Mouse (Mus musculus) kidney, embryonic 16.5 days (tissue): Measurements from ENCODE around the gene Lgr4. TPM values are rescaled to one million over a fixed set of nuclear protein-coding genes. Genes with fewer than 3 reads are reported as not detected.

Experiments used
- ATAC-seq: fragments of 200-750 bp; cut with Nextera tagmentation; 2 replicates; pipeline ENCODE4 v1.8.0; 2017; ENCODE audit warnings: moderate TSS enrichment; ENCODE audit not compliant: low FRiP score, low TSS enrichment
- H3K27ac ChIP-seq: fragments of 300-500 bp; sonication (generic); 2 replicates; pipeline ENCODE4 v1.5.1; 2014; ENCODE audit warnings: low read length
- H3K27me3 ChIP-seq: fragments of 300-500 bp; sonication (generic); 2 replicates; pipeline ENCODE4 v1.6.1; 2014; ENCODE audit warnings: low read length, control low read depth, mixed read lengths; ENCODE audit not compliant: insufficient read depth
- H3K36me3 ChIP-seq: fragments of 300-500 bp; sonication (generic); 2 replicates; pipeline ENCODE4 v1.6.1; 2014; ENCODE audit warnings: low read length, control low read depth, mixed read lengths; ENCODE audit not compliant: insufficient read depth
- H3K4me1 ChIP-seq: fragments of 300-500 bp; sonication (generic); 2 replicates; pipeline ENCODE4 v1.6.1; 2014; ENCODE audit warnings: low read length, control low read depth, mixed read lengths; ENCODE audit not compliant: insufficient read depth
- H3K4me2 ChIP-seq: fragments of 300-500 bp; sonication (generic); replicated peaks from 2 replicates; pipeline ENCODE4 v1.6.1; 2014; ENCODE audit warnings: low read depth, low read length
- H3K4me3 ChIP-seq: fragments of 300-500 bp; sonication (generic); 2 replicates; pipeline ENCODE4 v1.5.1; 2014; ENCODE audit warnings: mild to moderate bottlenecking, low read length
- H3K9ac ChIP-seq: fragments of 300-500 bp; sonication (generic); replicated peaks from 2 replicates; pipeline ENCODE4 v1.6.1; 2014; ENCODE audit warnings: low read length
- H3K9me3 ChIP-seq: fragments of 300-500 bp; sonication (generic); 2 replicates; pipeline ENCODE4 v1.6.1; 2016; ENCODE audit warnings: low read length, control low read depth
- WGBS: fragments of 180-500 bp; shearing (Covaris S2); extraction: QIAGEN DNeasy Blood & Tissue Kit; methylation state at CpG from one replicate; pipeline ENCODE4 v1.1.7; 2014; 5-methylcytosine and 5-hydroxymethylcytosine counted together
- polyA plus RNA-seq: library from polyadenylated mRNA; unstranded; fragments of >200 nt; fragmentation: Nextera tagmentation; extraction: Ambion mirVana; gene quantifications from 2 replicates; pipeline ENCODE4 v1.2.1, GENCODE M21; 2015

Gene Lgr4
- polyA plus RNA-seq, 1 experiment from 2014 or later = 23.9 TPM

DNA sequence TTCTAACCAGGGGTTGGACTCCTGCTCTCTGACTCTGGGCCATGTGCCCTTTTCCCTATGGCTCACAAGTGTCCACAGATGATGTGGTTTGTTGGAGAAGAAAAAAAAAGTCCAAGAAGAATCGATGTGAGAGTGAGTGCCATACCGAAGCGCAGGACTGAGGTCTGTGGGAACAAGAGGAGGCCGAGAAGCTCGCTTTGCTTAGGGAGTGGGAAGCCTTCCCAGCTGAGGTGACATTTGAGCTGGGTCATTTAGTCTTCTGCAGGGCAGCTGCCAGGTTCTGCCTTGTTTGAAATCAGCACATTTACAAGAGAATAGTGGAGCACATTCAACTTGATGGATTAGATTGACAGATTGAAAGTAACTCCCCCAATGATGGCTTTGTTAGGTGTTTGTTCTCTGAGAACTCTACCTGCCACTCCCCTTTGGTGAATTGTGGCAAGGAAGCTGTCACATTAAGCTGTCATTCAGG is 24.6 kb downstream of the Lgr4 start:
- no peak overlapping the region for H3K4me3 ChIP-seq
- H3K9ac ChIP-seq = no peak overlapping the region
- no peaks in the 10 kb centered on the region for H3K36me3 ChIP-seq
- H3K27me3 ChIP-seq = no peaks in the 10 kb centered on the region
- 0 out of 2 replicates have a peak overlapping the region, but pooled peaks have one; percentile 2 for H3K27ac ChIP-seq
- ATAC-seq = peak; percentile 73; the same call in 1 of the 2 replicates
- H3K4me2 ChIP-seq = 0 out of 2 replicates have a peak overlapping the region, but pooled peaks have one; percentile 7
- no peaks in the 10 kb centered on the region for H3K9me3 ChIP-seq
- H3K4me1 ChIP-seq = peaks cover 40% of the 10 kb centered on the region
- WGBS = 22% methylated on average over 5 of the region's 5 CpGs

DNA sequence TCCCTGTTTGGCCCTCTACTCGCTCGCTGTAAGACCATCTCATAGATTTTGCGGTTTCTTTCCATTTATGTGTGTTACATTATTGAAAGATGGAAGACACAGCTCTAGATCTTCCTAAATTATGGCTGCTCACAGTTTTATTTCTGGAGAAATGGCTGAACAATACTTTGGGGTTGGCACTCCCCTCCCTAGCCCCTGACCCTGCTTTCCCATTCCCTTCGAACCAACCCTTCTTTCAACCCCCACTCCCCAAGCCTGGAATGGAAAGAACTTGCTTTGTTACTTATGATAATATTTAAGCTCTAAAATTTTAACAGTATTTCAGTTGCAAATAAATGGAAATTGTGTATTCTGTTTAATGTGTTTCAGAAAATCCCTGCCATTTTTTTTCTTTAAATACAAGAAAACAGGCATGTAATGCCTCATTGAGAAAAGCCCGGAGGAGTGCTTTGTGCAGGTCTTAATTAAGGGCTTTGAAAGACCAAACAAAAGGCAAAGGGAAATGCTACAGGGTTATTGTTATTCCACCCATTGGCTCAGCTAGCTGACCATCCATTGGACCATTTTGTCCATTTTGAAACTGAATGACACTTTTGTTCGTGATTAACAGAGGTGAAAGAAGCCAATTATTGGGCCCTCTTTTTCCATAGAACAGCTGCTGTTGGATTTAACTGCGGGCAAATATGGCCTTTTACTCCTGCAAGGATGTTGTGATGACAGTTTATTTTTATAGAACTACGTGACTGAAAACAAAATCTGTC is 25.5 kb downstream of the Lgr4 start:
- no peak overlapping the region for H3K27ac ChIP-seq
- H3K4me3 ChIP-seq = no peak overlapping the region
- no peak for ATAC-seq
- WGBS = 54% methylated on average over 8 of the region's 8 CpGs
- H3K36me3 ChIP-seq = no peaks in the 10 kb centered on the region
- H3K9me3 ChIP-seq = no peaks in the 10 kb centered on the region
- peaks cover 40% of the 10 kb centered on the region for H3K4me1 ChIP-seq
- H3K4me2 ChIP-seq = no peak overlapping the region
- no peak overlapping the region for H3K9ac ChIP-seq
- H3K27me3 ChIP-seq = no peaks in the 10 kb centered on the region

DNA sequence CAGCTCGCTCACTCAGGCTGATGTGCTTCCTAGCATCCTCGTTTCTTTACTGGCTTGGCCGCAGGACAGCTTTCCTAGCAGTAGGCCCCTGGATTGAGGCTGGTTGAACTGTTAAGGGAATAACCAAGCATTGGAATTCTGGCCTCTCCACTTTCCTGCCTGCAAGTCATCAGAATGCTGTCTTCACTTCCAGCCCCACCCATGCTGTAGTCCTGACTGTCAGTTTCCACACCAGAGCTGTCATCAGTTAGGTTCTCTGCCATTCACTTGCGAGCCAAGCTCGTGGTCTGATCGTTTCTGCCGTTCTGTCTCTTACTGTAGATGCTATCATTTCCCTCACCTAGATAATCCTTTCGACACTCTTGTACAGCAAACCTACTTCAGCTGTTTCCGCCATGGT is 27.5 kb downstream of the Lgr4 start:
- WGBS = 79% methylated on average over 9 of the region's 9 CpGs
- H3K4me1 ChIP-seq = peaks cover 40% of the 10 kb centered on the region
- no peak for ATAC-seq
- no peaks in the 10 kb centered on the region for H3K9me3 ChIP-seq
- no peaks in the 10 kb centered on the region for H3K27me3 ChIP-seq
- no peak overlapping the region for H3K9ac ChIP-seq
- no peak overlapping the region for H3K4me2 ChIP-seq
- no peak overlapping the region for H3K4me3 ChIP-seq
- no peak overlapping the region for H3K27ac ChIP-seq
- no peaks in the 10 kb centered on the region for H3K36me3 ChIP-seq

DNA sequence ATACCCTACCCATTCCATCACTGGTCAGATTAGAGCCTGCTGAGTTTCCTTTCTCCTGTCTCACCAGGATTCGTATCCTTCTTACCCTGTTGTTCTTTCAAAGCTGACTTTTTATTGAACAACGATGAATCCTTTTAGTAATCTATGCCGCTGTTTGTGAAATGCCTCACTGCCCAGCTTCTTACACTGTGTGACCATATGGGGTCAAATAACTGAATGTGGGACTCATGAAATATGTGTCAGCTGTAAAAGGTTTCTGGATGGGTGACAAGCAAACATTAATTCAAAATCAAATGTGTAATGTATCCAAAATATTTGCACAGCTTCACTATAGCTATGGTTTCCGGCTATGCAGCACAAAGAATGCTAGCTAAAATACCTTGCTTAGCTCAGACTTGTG is 28.1 kb downstream of the Lgr4 start:
- no peak overlapping the region for H3K4me2 ChIP-seq
- no peaks in the 10 kb centered on the region for H3K36me3 ChIP-seq
- H3K4me3 ChIP-seq = no peak overlapping the region
- WGBS = 48% methylated on average over 4 of the region's 4 CpGs
- no peak overlapping the region for H3K9ac ChIP-seq
- no peaks in the 10 kb centered on the region for H3K9me3 ChIP-seq
- no peak for ATAC-seq
- no peaks in the 10 kb centered on the region for H3K27me3 ChIP-seq
- H3K4me1 ChIP-seq = peaks cover 38% of the 10 kb centered on the region
- no peak overlapping the region for H3K27ac ChIP-seq

DNA sequence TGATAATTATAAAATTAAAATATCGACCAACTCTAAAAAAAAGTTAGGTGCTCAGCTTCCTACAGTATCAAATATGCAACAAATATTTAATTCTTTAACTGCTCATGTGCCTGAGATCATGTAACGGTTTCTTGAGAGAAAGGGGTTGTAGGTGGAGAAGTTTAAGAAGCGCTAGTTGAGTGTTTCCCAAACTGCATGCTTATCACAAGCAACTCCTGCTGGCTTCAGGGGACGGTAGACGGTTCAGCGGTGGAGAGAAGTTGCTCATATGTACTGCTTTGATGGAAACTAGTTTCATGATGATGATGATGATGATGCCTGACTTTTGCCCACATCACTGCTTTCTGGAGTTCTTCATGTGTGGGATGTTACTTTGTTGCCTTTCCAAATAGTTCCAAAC is 29.0 kb downstream of the Lgr4 start:
- Histone ChIP-seq H3K27ac (no peak overlapping the region), H3K4me2 (no peak overlapping the region), H3K4me1 (peaks cover 45% of the 10 kb centered on the region), H3K9ac (no peak overlapping the region), H3K36me3 (no peaks in the 10 kb centered on the region), H3K4me3 (no peak overlapping the region), H3K27me3 (no peaks in the 10 kb centered on the region), H3K9me3 (no peaks in the 10 kb centered on the region)
- no peak for ATAC-seq
- WGBS = 88% methylated on average over 6 of the region's 6 CpGs

DNA sequence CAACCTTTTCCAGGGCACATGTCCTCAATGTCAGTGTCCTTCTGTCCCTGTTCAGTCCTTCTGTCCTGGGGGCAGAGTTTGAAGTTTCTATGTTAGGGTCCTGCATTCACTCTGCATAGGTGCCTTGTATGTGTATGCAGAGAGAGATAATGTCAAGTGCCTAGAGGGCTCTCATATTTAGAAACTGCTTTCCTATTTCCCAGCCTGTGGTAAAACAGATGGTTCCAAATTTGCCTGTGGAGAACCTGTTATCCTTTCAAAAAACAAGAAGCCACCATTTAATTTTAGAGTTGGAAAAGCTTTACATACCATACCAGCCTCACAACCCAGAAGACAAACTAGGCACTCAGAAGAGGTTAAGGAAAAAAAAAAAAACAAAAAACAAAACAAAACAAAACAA is 32.1 kb downstream of the Lgr4 start:
- Histone ChIP-seq H3K4me1 (peaks cover 37% of the 10 kb centered on the region), H3K4me2 (no peak overlapping the region), H3K4me3 (no peak overlapping the region), H3K27me3 (no peaks in the 10 kb centered on the region), H3K9ac (no peak overlapping the region), H3K36me3 (no peaks in the 10 kb centered on the region), H3K9me3 (no peaks in the 10 kb centered on the region), H3K27ac (no peak overlapping the region)
- ATAC-seq = no peak

DNA sequence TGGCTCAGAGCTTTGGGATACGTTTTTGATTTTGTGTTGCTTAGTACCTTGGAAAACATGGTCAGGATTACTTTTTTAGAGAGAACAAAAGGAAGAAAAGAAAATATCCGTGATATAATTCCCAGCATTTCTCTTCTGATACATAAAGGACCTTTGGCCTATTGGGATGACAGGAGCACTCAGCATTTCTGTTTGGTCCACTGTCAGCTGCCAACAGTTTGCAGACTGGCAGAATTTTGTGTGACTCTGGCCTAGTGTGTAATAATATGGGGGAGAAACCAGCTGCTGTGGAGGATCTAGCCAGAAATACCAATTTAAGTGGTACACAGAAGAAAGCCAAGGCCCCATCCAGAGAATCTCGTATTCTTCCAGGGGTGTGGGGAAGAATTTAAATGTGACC is 32.9 kb downstream of the Lgr4 start:
- no peak overlapping the region for H3K4me3 ChIP-seq
- no peaks in the 10 kb centered on the region for H3K9me3 ChIP-seq
- no peak overlapping the region for H3K27ac ChIP-seq
- no peaks in the 10 kb centered on the region for H3K36me3 ChIP-seq
- ATAC-seq = no peak
- H3K9ac ChIP-seq = no peak overlapping the region
- WGBS = 76% methylated on average over 3 of the region's 3 CpGs
- peaks cover 34% of the 10 kb centered on the region for H3K4me1 ChIP-seq
- no peak overlapping the region for H3K4me2 ChIP-seq
- H3K27me3 ChIP-seq = no peaks in the 10 kb centered on the region

DNA sequence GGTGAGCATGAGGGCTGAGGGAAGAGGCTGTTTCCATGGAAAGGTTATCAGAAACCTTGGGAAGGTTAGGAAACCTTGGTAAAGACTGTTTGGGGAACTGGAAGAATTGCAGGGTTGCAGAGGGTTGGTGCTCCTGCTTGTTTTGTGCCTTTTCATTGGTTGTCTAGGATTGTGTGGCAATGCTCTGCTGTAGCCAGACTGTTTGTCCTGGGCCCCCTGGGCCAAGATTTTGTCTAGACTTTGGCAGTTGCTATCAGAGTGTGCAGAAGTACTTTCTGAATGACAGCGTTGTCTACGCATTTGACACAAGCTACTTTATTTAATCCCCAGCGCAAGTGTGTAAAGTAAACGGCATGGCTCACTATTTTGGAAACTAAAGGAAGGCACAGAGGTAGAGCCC is 33.6 kb downstream of the Lgr4 start:
- no peaks in the 10 kb centered on the region for H3K27me3 ChIP-seq
- H3K27ac ChIP-seq = no peak overlapping the region
- ATAC-seq = no peak
- H3K9ac ChIP-seq = no peak overlapping the region
- H3K4me3 ChIP-seq = no peak overlapping the region
- no peaks in the 10 kb centered on the region for H3K36me3 ChIP-seq
- H3K4me1 ChIP-seq = peaks cover 30% of the 10 kb centered on the region
- no peaks in the 10 kb centered on the region for H3K9me3 ChIP-seq
- no peak overlapping the region for H3K4me2 ChIP-seq
- 79% methylated on average over 4 of the region's 4 CpGs for WGBS

DNA sequence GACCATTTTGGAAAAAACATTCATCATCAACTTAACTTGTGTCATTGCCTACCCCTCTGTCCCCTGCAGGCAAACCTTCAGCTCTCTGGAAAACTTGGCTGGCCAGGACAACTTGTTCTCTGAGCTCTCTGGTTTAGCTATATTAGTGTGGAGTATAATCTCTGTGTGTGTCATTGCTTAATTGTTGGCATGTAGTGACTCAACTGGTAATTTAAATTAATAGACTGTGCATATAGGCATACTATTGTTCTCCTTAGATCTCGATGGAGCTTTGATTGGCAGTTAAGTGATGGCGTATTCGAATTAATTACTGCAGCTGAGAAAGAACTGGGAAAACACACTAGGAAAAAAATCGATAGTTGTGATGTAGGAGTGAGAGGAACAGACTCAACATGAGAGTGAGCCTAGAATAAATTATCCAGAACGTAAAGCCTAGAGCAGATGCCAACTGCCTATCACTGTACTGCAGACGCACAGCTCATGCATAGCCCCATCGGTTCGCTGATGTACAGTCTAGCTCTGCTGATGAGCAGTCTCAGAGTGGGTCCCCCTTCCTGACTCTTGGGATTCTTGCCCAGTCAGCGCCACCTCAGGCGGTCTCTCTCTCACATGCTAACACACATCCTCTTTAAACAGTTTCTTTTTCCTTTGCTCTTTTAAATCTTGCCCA is 35.7 kb downstream of the Lgr4 start:
- no peaks in the 10 kb centered on the region for H3K9me3 ChIP-seq

DNA sequence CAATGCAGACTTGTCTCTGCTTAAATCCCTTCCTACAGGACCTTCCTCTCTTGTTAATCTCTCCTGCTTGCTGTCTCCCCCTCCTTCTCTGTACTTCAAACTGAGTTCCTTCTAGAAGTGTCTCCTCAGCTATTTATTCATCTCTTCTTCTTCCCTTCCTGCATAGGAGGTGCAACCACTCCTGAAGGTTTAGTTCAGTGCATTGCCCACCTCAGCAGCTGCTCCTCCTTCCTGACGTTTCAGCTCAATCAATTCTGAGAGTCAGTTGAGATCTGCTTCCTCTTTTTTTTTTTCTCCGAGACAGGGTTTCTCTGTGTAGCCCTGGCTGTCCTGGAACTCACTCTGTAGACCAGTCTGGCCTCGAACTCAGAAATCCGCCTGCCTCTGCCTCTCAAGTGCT is 36.4 kb downstream of the Lgr4 start:
- Histone ChIP-seq H3K36me3 (no peaks in the 10 kb centered on the region), H3K27me3 (no peaks in the 10 kb centered on the region), H3K4me3 (no peak overlapping the region), H3K27ac (no peak overlapping the region), H3K9me3 (no peaks in the 10 kb centered on the region), H3K9ac (no peak overlapping the region), H3K4me1 (peaks cover 30% of the 10 kb centered on the region), H3K4me2 (no peak overlapping the region)
- no peak for ATAC-seq
- 70% methylated on average over 4 of the region's 4 CpGs for WGBS

More for the DNA sequence above, 35.7 kb downstream of the Lgr4 start:
- H3K4me2 ChIP-seq = no peak overlapping the region
- H3K27ac ChIP-seq = no peak overlapping the region
- H3K36me3 ChIP-seq = no peaks in the 10 kb centered on the region
- H3K9ac ChIP-seq = no peak overlapping the region
- no peaks in the 10 kb centered on the region for H3K27me3 ChIP-seq
- ATAC-seq = peak; percentile 62; the same call in 1 of the 2 replicates
- 71% methylated on average over 10 of the region's 10 CpGs for WGBS
- peaks cover 30% of the 10 kb centered on the region for H3K4me1 ChIP-seq
- H3K4me3 ChIP-seq = no peak overlapping the region
